Mouse (Mus musculus): ENCODE results near the gene Cd164. TPM values are rescaled to one million over a fixed set of nuclear protein-coding genes. Genes with fewer than 3 reads are reported as not detected.

The Cd164 gene
- polyA plus RNA-seq, 1 experiment from 2014 or later, result 110 TPM

Other genes with a start within 250 kb of the Cd164 start
- gene Fig4, start 216.2 kb upstream of the Cd164 start, polyA plus RNA-seq (2016; fragmentation: Nextera tagmentation; extraction: Ambion mirVana), result 20.9 and 21.2 TPM in 2 replicates
- 0.06 and 0.11 TPM in 2 replicates for gene Ak9, start 215.4 kb upstream of the Cd164 start, polyA plus RNA-seq (2016; fragmentation: Nextera tagmentation; extraction: Ambion mirVana)
- gene Zbtb24, start 69.0 kb upstream of the Cd164 start, polyA plus RNA-seq (2016; fragmentation: Nextera tagmentation; extraction: Ambion mirVana), result 20.6 and 20.8 TPM in 2 replicates
- 48.8 and 50.3 TPM in 2 replicates for gene Mical1, start 43.1 kb upstream of the Cd164 start, polyA plus RNA-seq (2016; fragmentation: Nextera tagmentation; extraction: Ambion mirVana)
- 52.2 and 52.3 TPM in 2 replicates for gene Smpd2, start 29.0 kb upstream of the Cd164 start, polyA plus RNA-seq (2016; fragmentation: Nextera tagmentation; extraction: Ambion mirVana)
- gene Ppil6, start 29.0 kb upstream of the Cd164 start, polyA plus RNA-seq (2016; fragmentation: Nextera tagmentation; extraction: Ambion mirVana), result 1.1 and 1.7 TPM in 2 replicates
- gene Ccdc162, start 197.2 kb downstream of the Cd164 start, polyA plus RNA-seq (2016; fragmentation: Nextera tagmentation; extraction: Ambion mirVana), result 0.31 and 0.88 TPM in 2 replicates